Mouse (Mus musculus) embryonic facial prominence, embryonic 15.5 days (tissue): ENCODE results near the gene Zfp568. TPM values are rescaled to one million over a fixed set of nuclear protein-coding genes. Genes with fewer than 3 reads are reported as not detected.

Experiments used
- ATAC-seq: fragments of 200-750 bp; cut with Nextera tagmentation; 2 replicates; pipeline ENCODE4 v1.8.0; 2017; ENCODE audit warnings: low read depth, moderate TSS enrichment; ENCODE audit not compliant: insufficient number of reproducible peaks, low FRiP score, low TSS enrichment
- H3K27ac ChIP-seq: fragments of 300-500 bp; sonication (generic); replicated peaks from 2 replicates; pipeline ENCODE4 v1.5.1; 2015; ENCODE audit warnings: mild to moderate bottlenecking, inconsistent platforms
- H3K27me3 ChIP-seq: fragments of 300-500 bp; sonication (generic); 2 replicates; pipeline ENCODE4 v1.6.1; 2015; ENCODE audit warnings: inconsistent platforms
- H3K36me3 ChIP-seq: fragments of 300-500 bp; sonication (generic); 2 replicates; pipeline ENCODE4 v1.6.1; 2015; ENCODE audit warnings: mild to moderate bottlenecking, inconsistent platforms
- H3K4me1 ChIP-seq: fragments of 300-500 bp; sonication (generic); 2 replicates; pipeline ENCODE4 v1.6.1; 2015; ENCODE audit warnings: inconsistent platforms
- H3K4me2 ChIP-seq: fragments of 300-500 bp; sonication (generic); replicated peaks from 2 replicates; pipeline ENCODE4 v1.6.1; 2015; ENCODE audit warnings: mild to moderate bottlenecking, inconsistent platforms
- H3K4me3 ChIP-seq: fragments of 300-500 bp; sonication (generic); replicated peaks from 2 replicates; pipeline ENCODE4 v1.5.1; 2015; ENCODE audit warnings: mild to moderate bottlenecking, inconsistent platforms
- H3K9ac ChIP-seq: fragments of 300-500 bp; sonication (generic); 2 replicates; pipeline ENCODE4 v1.6.1; 2015; ENCODE audit warnings: inconsistent platforms
- H3K9me3 ChIP-seq: fragments of 300-500 bp; sonication (generic); replicated peaks from 2 replicates; pipeline ENCODE4 v1.6.1; 2016; ENCODE audit warnings: inconsistent platforms
- WGBS: fragments of 180-500 bp; shearing (Covaris S2); methylation state at CpG from one replicate; pipeline ENCODE4 v1.1.7; 2015; 5-methylcytosine and 5-hydroxymethylcytosine counted together
- polyA plus RNA-seq: library from polyadenylated mRNA; unstranded; fragments of >200 nt; fragmentation: Nextera tagmentation; extraction: Ambion mirVana; gene quantifications from 2 replicates; pipeline ENCODE4 v1.2.1, GENCODE M21; 2015

Gene Zfp568
- 18.4 and 22.6 TPM in 2 replicates for polyA plus RNA-seq

DNA sequence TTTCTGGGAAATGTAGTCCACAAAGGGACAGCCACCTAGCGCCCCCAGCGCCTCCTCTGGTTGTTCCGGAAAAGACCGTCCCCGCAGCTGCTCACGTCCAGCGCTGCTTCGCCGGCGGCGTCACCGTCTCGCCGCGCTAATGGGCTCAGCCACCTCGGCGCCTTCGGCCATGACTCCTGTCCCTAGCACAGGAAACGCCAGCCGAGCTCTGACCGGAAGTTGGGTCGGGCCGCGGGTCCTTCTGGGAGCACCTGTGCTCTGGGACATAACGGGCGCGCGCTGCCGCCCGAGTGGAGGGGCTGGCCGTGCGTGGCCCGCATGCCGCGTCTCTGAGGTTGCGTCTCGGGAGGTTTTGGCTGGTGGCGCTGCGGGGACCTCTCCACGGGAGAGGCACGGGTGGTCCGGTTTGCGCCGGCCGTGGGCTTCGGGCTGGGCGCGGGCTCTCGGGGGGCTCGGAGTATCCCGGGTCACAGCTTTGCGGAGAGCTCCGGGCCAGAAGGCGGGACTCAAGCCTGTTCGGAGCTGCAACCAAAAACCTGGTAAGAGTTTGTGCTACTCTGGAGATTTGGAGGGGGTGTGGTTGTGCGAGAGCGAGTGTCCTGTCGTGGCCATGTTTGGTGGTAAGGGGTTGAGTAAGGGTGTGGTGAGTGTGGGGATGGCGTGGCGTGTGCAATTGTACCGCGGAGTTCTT, at the start of gene Zfp568:
Gene Zfp568, plus strand, starts transcription at position 266 of the 691 bp plus-strand sequence.
- Histone ChIP-seq H3K4me3 (peak within 1 kb of the TSS; percentile 93), H3K9me3 (no peaks in the 10 kb centered on the region), H3K9ac (peak within 1 kb of the TSS; percentile 65), H3K27ac (peak within 1 kb of the TSS; percentile 98), H3K36me3 (peaks cover 25% of the 10 kb centered on the region), H3K4me2 (peak within 1 kb of the TSS; percentile 54), H3K27me3 (no peaks in the 10 kb centered on the region), H3K4me1 (peaks cover 21% of the 10 kb centered on the region)
- under 1% methylated on average over 62 of the region's 62 CpGs for WGBS
- peak; percentile 89 for ATAC-seq

- H3K4me2 ChIP-seq, result no peak overlapping the region
- 59% methylated on average over 6 of the region's 6 CpGs for WGBS
Measured at GRCm38 (mm10) chr7:29938856-29939255, 44.9 kb upstream of the Zfp568 start.

DNA sequence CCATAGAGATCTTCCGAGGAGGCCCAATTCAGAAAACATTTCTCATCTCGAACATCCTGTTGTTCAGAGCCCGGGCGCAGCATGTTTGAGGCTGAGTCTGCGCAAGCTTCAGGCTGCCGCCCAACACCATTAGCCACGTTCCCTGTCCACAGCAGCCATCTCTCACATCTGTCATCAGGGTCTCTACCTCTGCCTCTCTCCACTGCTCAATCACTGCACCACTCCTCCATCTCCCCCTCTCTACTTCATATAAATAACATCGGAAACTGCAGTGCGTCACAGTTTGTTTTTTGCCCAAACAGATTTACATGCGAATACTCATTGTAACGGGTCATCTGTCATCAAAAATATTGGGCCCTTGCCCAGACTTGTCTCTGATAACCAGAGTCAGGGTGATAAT, 42.7 kb upstream of the Zfp568 start:
- no peaks in the 10 kb centered on the region for H3K4me1 ChIP-seq
- H3K4me3 ChIP-seq, result no peak overlapping the region
- no peak overlapping the region for H3K4me2 ChIP-seq
- ATAC-seq, result no peak
- H3K27me3 ChIP-seq, result no peaks in the 10 kb centered on the region
- H3K9me3 ChIP-seq, result no peaks in the 10 kb centered on the region
- H3K9ac ChIP-seq, result no peak overlapping the region
- peaks cover 51% of the 10 kb centered on the region for H3K36me3 ChIP-seq
- WGBS, result 81% methylated on average over 11 of the region's 11 CpGs
- H3K27ac ChIP-seq, result no peak overlapping the region

More at GRCm38 (mm10) chr7:29938856-29939255, 44.9 kb upstream of the Zfp568 start:
- H3K4me1 ChIP-seq, result no peaks in the 10 kb centered on the region
- no peak for ATAC-seq
- H3K9ac ChIP-seq, result no peak overlapping the region
- no peak overlapping the region for H3K4me3 ChIP-seq
- H3K9me3 ChIP-seq, result no peaks in the 10 kb centered on the region
- peaks cover 69% of the 10 kb centered on the region for H3K36me3 ChIP-seq
- H3K27me3 ChIP-seq, result no peaks in the 10 kb centered on the region
- H3K27ac ChIP-seq, result no peak overlapping the region

DNA sequence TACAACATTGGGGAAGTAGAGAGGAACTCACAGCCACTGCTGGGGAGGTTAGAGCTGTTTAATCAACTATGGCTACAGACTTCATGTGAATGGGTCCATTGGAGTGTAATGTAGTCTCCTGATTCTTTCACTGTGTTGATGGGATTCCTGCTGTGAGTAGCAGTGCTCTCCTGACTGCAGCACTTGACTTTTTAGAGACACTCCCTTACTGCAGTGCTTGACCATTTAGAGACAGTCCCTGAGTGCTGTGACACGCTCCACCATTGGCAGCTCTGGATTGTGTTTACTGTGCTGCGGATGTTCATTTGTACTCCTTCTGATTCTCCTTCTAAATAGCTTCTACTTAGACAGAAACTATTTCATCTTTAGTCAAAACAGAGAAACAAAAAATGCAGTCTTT, 41.0 kb upstream of the Zfp568 start:
- H3K4me2 ChIP-seq, result no peak overlapping the region
- H3K9ac ChIP-seq, result no peak overlapping the region
- no peaks in the 10 kb centered on the region for H3K9me3 ChIP-seq
- peaks cover 37% of the 10 kb centered on the region for H3K36me3 ChIP-seq
- no peak overlapping the region for H3K27ac ChIP-seq
- no peaks in the 10 kb centered on the region for H3K4me1 ChIP-seq
- ATAC-seq, result no peak
- no peaks in the 10 kb centered on the region for H3K27me3 ChIP-seq
- WGBS, result 50% methylated on average over 2 of the region's 2 CpGs
- H3K4me3 ChIP-seq, result no peak overlapping the region

GRCm38 (mm10) chr7:29943720-29944119, 40.0 kb upstream of the Zfp568 start:
- Histone ChIP-seq H3K9ac (no peak overlapping the region), H3K4me2 (no peak overlapping the region), H3K27me3 (no peaks in the 10 kb centered on the region), H3K9me3 (no peaks in the 10 kb centered on the region), H3K4me1 (no peaks in the 10 kb centered on the region), H3K27ac (no peak overlapping the region), H3K36me3 (peaks cover 37% of the 10 kb centered on the region), H3K4me3 (no peak overlapping the region)
- no peak for ATAC-seq
- WGBS, result 77% methylated on average over 2 of the region's 2 CpGs

- H3K27me3 ChIP-seq, result no peaks in the 10 kb centered on the region
- no peak overlapping the region for H3K4me3 ChIP-seq
- no peak overlapping the region for H3K27ac ChIP-seq
- no peaks in the 10 kb centered on the region for H3K4me1 ChIP-seq
- peaks cover 40% of the 10 kb centered on the region for H3K36me3 ChIP-seq
- no peak overlapping the region for H3K9ac ChIP-seq
- no peaks in the 10 kb centered on the region for H3K9me3 ChIP-seq
- H3K4me2 ChIP-seq, result no peak overlapping the region
- WGBS, result 90% methylated on average over 2 of the region's 2 CpGs
- ATAC-seq, result no peak
Measured at GRCm38 (mm10) chr7:29944201-29944600, 39.6 kb upstream of the Zfp568 start.

DNA sequence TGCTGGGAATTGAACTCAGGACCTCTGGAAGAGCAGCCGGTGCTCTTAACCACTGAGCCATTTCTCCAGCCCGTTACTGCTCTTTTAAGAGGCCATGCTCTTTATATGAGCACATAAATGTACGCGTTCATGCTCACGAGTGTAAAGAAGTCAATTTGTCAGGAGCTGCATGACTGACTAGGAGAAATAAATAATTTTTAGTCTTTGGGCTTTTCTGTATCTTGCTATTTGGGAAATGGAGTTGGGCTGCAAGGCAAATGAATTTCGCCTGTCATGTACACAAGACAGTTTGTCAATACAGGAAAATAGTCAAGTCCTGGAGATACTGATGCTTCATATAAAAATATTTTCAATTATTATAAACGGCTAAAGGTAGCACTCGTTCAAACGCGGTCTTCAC, 30.7 kb upstream of the Zfp568 start:
- no peaks in the 10 kb centered on the region for H3K9me3 ChIP-seq
- H3K36me3 ChIP-seq, result peaks cover 15% of the 10 kb centered on the region; the same call in 1 of the 2 replicates
- no peaks in the 10 kb centered on the region for H3K27me3 ChIP-seq
- H3K4me1 ChIP-seq, result peaks cover 8% of the 10 kb centered on the region; the same call in 1 of the 2 replicates
- peak overlapping the region; percentile 68 for H3K4me2 ChIP-seq
- peak overlapping the region; percentile 79 for H3K9ac ChIP-seq
- peak overlapping the region; percentile 80 for H3K4me3 ChIP-seq
- no peak for ATAC-seq
- 42% methylated on average over 10 of the region's 10 CpGs for whole genome bisulfite sequencing
- H3K27ac ChIP-seq, result peak overlapping the region; percentile 96

DNA sequence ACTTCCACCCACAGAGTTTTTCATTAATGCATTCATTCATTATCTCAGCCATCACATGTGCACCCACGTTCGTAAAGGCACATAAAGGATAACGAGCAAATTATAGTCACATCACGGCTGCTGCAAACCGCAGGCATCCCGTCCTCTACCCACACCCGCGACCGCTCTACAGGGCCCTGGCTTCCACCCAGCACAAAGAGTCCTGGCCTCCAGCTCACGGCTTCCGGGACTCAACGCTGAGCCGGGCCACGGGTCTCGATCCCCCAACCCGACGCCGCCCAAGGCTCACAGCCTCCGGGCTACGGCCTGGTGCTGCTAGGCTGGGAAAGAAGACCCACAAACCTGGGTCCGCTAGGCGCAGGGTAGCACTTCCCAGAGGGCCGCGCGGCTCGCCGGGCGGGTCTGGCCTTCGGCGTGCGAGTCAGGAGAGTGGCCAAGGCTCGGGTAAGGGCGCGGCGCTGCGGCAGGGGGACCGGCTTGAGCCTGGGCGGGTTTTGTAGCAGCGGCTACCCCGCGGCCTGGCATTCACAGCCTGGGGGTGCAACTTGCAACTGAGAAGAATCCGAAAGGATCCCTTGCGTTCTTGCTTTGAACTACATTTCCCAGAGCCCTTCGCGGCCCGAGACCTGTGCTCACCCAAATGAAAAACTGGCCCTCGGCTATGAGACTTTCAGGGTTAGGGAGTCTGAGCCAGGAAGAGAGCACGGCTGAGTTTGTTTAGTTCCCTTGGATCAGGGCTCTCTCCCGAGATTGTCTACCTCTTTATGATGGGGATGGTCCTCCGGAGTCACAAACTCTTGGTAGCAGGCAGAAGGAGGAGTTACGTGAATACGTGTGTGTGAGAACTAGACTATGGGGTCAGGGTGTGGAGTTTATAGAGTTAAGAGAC, 30.0 kb upstream of the Zfp568 start, which contains the start of gene Zfp74:
Gene Zfp74, minus strand, starts transcription at position 577 of the 889 bp plus-strand sequence.
- peak; percentile 85 for ATAC-seq
- H3K4me2 ChIP-seq, result peak within 1 kb of the TSS; percentile 68
- no peaks in the 10 kb centered on the region for H3K27me3 ChIP-seq
- H3K9ac ChIP-seq, result peak within 1 kb of the TSS; percentile 79
- peaks cover 13% of the 10 kb centered on the region; the same call in 1 of the 2 replicates for H3K36me3 ChIP-seq
- peak within 1 kb of the TSS; percentile 96 for H3K27ac ChIP-seq
- WGBS, result under 1% methylated on average over 52 of the region's 52 CpGs
- H3K4me3 ChIP-seq, result peak within 1 kb of the TSS; percentile 80
- peaks cover 8% of the 10 kb centered on the region; the same call in 1 of the 2 replicates for H3K4me1 ChIP-seq
- no peaks in the 10 kb centered on the region for H3K9me3 ChIP-seq

DNA sequence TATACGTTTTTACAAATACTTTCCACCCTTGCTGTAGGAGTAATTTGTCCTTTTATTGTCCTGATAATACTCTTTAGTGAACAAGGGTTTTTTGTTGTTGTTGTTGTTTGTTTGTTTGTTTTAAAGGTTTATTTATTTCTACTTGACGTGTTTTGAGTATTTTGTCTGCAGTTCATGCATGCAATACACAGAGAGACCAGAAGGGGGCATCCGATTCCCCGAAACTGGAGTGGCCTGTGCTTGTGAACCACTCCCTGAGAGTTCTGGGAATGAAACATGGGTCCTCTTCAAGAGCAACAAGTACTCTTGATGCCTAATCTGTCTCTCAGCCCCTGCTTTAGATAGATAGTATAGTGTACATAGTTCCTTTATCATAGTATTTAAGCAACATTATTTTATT, 29.0 kb upstream of the Zfp568 start:
- Histone ChIP-seq H3K4me3 (peak overlapping the region; percentile 80), H3K4me1 (peaks cover 8% of the 10 kb centered on the region; the same call in 1 of the 2 replicates)
- no peak for ATAC-seq

GRCm38 (mm10) chr7:29956257-29956656, 27.5 kb upstream of the Zfp568 start:
- WGBS, result 53% methylated on average over 9 of the region's 10 CpGs

More for the DNA sequence above, 29.0 kb upstream of the Zfp568 start:
- no peak overlapping the region for H3K27ac ChIP-seq
- no peaks in the 10 kb centered on the region for H3K9me3 ChIP-seq
- WGBS, result 18% methylated on average over 4 of the region's 4 CpGs
- H3K9ac ChIP-seq, result no peak overlapping the region
- H3K27me3 ChIP-seq, result no peaks in the 10 kb centered on the region
- H3K36me3 ChIP-seq, result peaks cover 8% of the 10 kb centered on the region; the same call in 1 of the 2 replicates
- H3K4me2 ChIP-seq, result peak overlapping the region; percentile 68

DNA sequence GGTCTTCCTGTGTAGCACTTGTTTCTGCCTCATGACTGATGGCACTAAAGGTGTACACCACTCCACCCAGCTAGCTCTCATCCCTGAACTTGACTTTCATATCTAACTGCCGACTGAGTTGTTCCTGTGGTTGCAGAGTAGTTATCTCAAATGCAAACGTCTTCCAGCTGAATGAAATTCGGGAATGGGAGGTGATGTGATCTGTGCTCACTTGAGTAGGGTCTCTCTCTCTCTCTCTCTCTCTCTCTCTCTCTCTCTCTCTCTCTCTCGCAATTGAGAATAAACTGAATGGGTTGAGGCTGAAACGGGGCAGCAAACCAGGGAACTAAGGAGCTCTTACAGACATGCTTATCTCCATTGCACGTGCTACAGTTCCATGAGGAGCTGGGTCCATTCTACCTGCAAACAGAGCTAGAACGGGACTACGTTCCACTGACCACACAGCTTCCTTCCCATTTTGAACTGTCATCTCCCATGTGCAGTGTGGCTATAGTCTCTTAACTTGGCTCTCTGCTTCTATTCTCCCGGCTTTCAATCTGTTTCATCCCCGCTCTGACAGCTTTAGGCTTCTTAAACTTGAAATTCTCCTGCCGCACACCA, 25.5 kb upstream of the Zfp568 start:
- ATAC-seq, result no peak
- Histone ChIP-seq H3K9me3 (no peaks in the 10 kb centered on the region), H3K4me1 (peaks cover 4% of the 10 kb centered on the region; the same call in 1 of the 2 replicates), H3K27ac (no peak overlapping the region), H3K4me3 (no peak overlapping the region), H3K9ac (no peak overlapping the region), H3K36me3 (no peaks in the 10 kb centered on the region), H3K4me2 (no peak overlapping the region), H3K27me3 (no peaks in the 10 kb centered on the region)
- 84% methylated on average over 11 of the region's 11 CpGs for WGBS

More at GRCm38 (mm10) chr7:29956257-29956656, 27.5 kb upstream of the Zfp568 start:
- Histone ChIP-seq H3K4me3 (peak overlapping the region; percentile 3; the same call in 1 of the 2 replicates), H3K9me3 (no peaks in the 10 kb centered on the region), H3K27ac (no peak overlapping the region), H3K9ac (no peak overlapping the region), H3K4me2 (no peak overlapping the region), H3K27me3 (no peaks in the 10 kb centered on the region), H3K4me1 (peaks cover 8% of the 10 kb centered on the region; the same call in 1 of the 2 replicates), H3K36me3 (no peaks in the 10 kb centered on the region)
- no peak for ATAC-seq
